Mouse (Mus musculus): ENCODE measurements around the gene Atf2. TPM values are rescaled to one million over a fixed set of nuclear protein-coding genes. Genes with fewer than 3 reads are reported as not detected.

Gene Atf2
- polyA plus RNA-seq (2015; fragmentation: Nextera tagmentation; extraction: Ambion mirVana), result 124 and 130 TPM in 2 replicates

GRCm38 (mm10) chr2:73892464-73893296 is at the start of gene Atf2:
TSS of gene Atf2 (minus strand) at chr2:73892639.
- Histone ChIP-seq H3K4me1 (ENCODE audit: control insufficient read depth, insufficient read depth, low read length) (peaks cover 14% of the 10 kb centered on the region), H3K9ac (ENCODE audit: low read depth, low read length) (peak within 1 kb of the TSS; percentile 99), H3K36me3 (ENCODE audit: control insufficient read depth, insufficient read depth, low read length) (no peaks in the 10 kb centered on the region), H3K4me3 (ENCODE audit: low read depth, low read length) (peak within 1 kb of the TSS; percentile 98), H3K9me3 (replicated peaks; ENCODE audit: control insufficient read depth, low read length, poor library complexity, severe bottlenecking) (0 out of 2 replicates have a peak, but pooled peaks cover 2% of the 10 kb centered on the region), H3K27me3 (ENCODE audit: control insufficient read depth, insufficient read depth, low read depth, low read length) (no peaks in the 10 kb centered on the region), H3K27ac (ENCODE audit: low read length) (peak within 1 kb of the TSS; percentile 95), H3K4me2 (ENCODE audit: low read length) (peak within 1 kb of the TSS; percentile 73)
- ATAC-seq, result peak; percentile 96
- under 1% methylated on average over 57 of the region's 63 CpGs for WGBS

GRCm38 (mm10) chr2:73941281-73941680 is 48.8 kb upstream of the Atf2 start:
- Histone ChIP-seq H3K27ac (ENCODE audit: low read length) (no peak overlapping the region), H3K9ac (ENCODE audit: low read depth, low read length) (no peak overlapping the region), H3K4me2 (ENCODE audit: low read length) (no peak overlapping the region), H3K27me3 (ENCODE audit: control insufficient read depth, insufficient read depth, low read depth, low read length) (no peaks in the 10 kb centered on the region), H3K4me3 (ENCODE audit: low read depth, low read length) (no peak overlapping the region), H3K36me3 (ENCODE audit: control insufficient read depth, insufficient read depth, low read length) (no peaks in the 10 kb centered on the region), H3K9me3 (replicated peaks; ENCODE audit: control insufficient read depth, low read length, poor library complexity, severe bottlenecking) (no peaks in the 10 kb centered on the region), H3K4me1 (ENCODE audit: control insufficient read depth, insufficient read depth, low read length) (no peaks in the 10 kb centered on the region)
- no peak for ATAC-seq
- 42% methylated on average over 1 of the region's 1 CpGs for WGBS

GRCm38 (mm10) chr2:73940471-73940870 is 48.0 kb upstream of the Atf2 start:
- no peak for ATAC-seq
- 82% methylated on average over 7 of the region's 7 CpGs for WGBS
- Histone ChIP-seq H3K27me3 (ENCODE audit: control insufficient read depth, insufficient read depth, low read depth, low read length) (no peaks in the 10 kb centered on the region), H3K4me2 (ENCODE audit: low read length) (no peak overlapping the region), H3K36me3 (ENCODE audit: control insufficient read depth, insufficient read depth, low read length) (no peaks in the 10 kb centered on the region), H3K4me1 (ENCODE audit: control insufficient read depth, insufficient read depth, low read length) (no peaks in the 10 kb centered on the region), H3K4me3 (ENCODE audit: low read depth, low read length) (no peak overlapping the region), H3K9ac (ENCODE audit: low read depth, low read length) (no peak overlapping the region), H3K9me3 (replicated peaks; ENCODE audit: control insufficient read depth, low read length, poor library complexity, severe bottlenecking) (no peaks in the 10 kb centered on the region), H3K27ac (ENCODE audit: low read length) (no peak overlapping the region)

- Histone ChIP-seq H3K4me3 (ENCODE audit: low read depth, low read length) (no peak overlapping the region), H3K36me3 (ENCODE audit: control insufficient read depth, insufficient read depth, low read length) (no peaks in the 10 kb centered on the region), H3K27ac (ENCODE audit: low read length) (no peak overlapping the region), H3K27me3 (ENCODE audit: control insufficient read depth, insufficient read depth, low read depth, low read length) (no peaks in the 10 kb centered on the region), H3K9ac (ENCODE audit: low read depth, low read length) (no peak overlapping the region), H3K4me2 (ENCODE audit: low read length) (no peak overlapping the region), H3K9me3 (replicated peaks; ENCODE audit: control insufficient read depth, low read length, poor library complexity, severe bottlenecking) (no peaks in the 10 kb centered on the region), H3K4me1 (ENCODE audit: control insufficient read depth, insufficient read depth, low read length) (no peaks in the 10 kb centered on the region)
- no peak for ATAC-seq
- WGBS, result 83% methylated on average over 2 of the region's 2 CpGs
Observed at GRCm38 (mm10) chr2:73938896-73939295, 46.5 kb upstream of the Atf2 start.

GRCm38 (mm10) chr2:73932676-73933313 is 40.4 kb upstream of the Atf2 start:
- H3K4me1 ChIP-seq (ENCODE audit: control insufficient read depth, insufficient read depth, low read length), result no peaks in the 10 kb centered on the region
- WGBS, result 65% methylated on average over 8 of the region's 8 CpGs

GRCm38 (mm10) chr2:73927711-73928110 is 35.3 kb upstream of the Atf2 start:
- no peak overlapping the region for H3K4me3 ChIP-seq (ENCODE audit: low read depth, low read length)
- no peaks in the 10 kb centered on the region for H3K9me3 ChIP-seq (replicated peaks; ENCODE audit: control insufficient read depth, low read length, poor library complexity, severe bottlenecking)
- H3K9ac ChIP-seq (ENCODE audit: low read depth, low read length), result no peak overlapping the region
- no peaks in the 10 kb centered on the region; the same call in 1 of the 2 replicates for H3K4me1 ChIP-seq (ENCODE audit: control insufficient read depth, insufficient read depth, low read length)
- no peak overlapping the region for H3K4me2 ChIP-seq (ENCODE audit: low read length)
- H3K36me3 ChIP-seq (ENCODE audit: control insufficient read depth, insufficient read depth, low read length), result no peaks in the 10 kb centered on the region
- no peaks in the 10 kb centered on the region for H3K27me3 ChIP-seq (ENCODE audit: control insufficient read depth, insufficient read depth, low read depth, low read length)
- no peak overlapping the region for H3K27ac ChIP-seq (ENCODE audit: low read length)
- no peak for ATAC-seq

More at GRCm38 (mm10) chr2:73932676-73933313, 40.4 kb upstream of the Atf2 start:
- H3K9me3 ChIP-seq (replicated peaks; ENCODE audit: control insufficient read depth, low read length, poor library complexity, severe bottlenecking), result no peaks in the 10 kb centered on the region
- H3K27ac ChIP-seq (ENCODE audit: low read length), result no peak overlapping the region
- no peak for ATAC-seq
- no peak overlapping the region for H3K4me3 ChIP-seq (ENCODE audit: low read depth, low read length)
- H3K27me3 ChIP-seq (ENCODE audit: control insufficient read depth, insufficient read depth, low read depth, low read length), result no peaks in the 10 kb centered on the region
- no peaks in the 10 kb centered on the region for H3K36me3 ChIP-seq (ENCODE audit: control insufficient read depth, insufficient read depth, low read length)
- no peak overlapping the region for H3K4me2 ChIP-seq (ENCODE audit: low read length)
- H3K9ac ChIP-seq (ENCODE audit: low read depth, low read length), result no peak overlapping the region

- H3K9me3 ChIP-seq (replicated peaks; ENCODE audit: control insufficient read depth, low read length, poor library complexity, severe bottlenecking), result no peaks in the 10 kb centered on the region
- H3K36me3 ChIP-seq (ENCODE audit: control insufficient read depth, insufficient read depth, low read length), result no peaks in the 10 kb centered on the region
- no peak overlapping the region for H3K4me3 ChIP-seq (ENCODE audit: low read depth, low read length)
- H3K27ac ChIP-seq (ENCODE audit: low read length), result no peak overlapping the region
- WGBS, result 72% methylated on average over 3 of the region's 3 CpGs
- H3K9ac ChIP-seq (ENCODE audit: low read depth, low read length), result no peak overlapping the region
- no peaks in the 10 kb centered on the region; the same call in 1 of the 2 replicates for H3K4me1 ChIP-seq (ENCODE audit: control insufficient read depth, insufficient read depth, low read length)
- H3K27me3 ChIP-seq (ENCODE audit: control insufficient read depth, insufficient read depth, low read depth, low read length), result no peaks in the 10 kb centered on the region
- no peak overlapping the region for H3K4me2 ChIP-seq (ENCODE audit: low read length)
- no peak for ATAC-seq
Observed at GRCm38 (mm10) chr2:73925539-73925938, 33.1 kb upstream of the Atf2 start.

- Histone ChIP-seq H3K4me2 (ENCODE audit: low read length) (no peak overlapping the region), H3K27ac (ENCODE audit: low read length) (no peak overlapping the region), H3K36me3 (ENCODE audit: control insufficient read depth, insufficient read depth, low read length) (no peaks in the 10 kb centered on the region), H3K9ac (ENCODE audit: low read depth, low read length) (no peak overlapping the region), H3K9me3 (replicated peaks; ENCODE audit: control insufficient read depth, low read length, poor library complexity, severe bottlenecking) (no peaks in the 10 kb centered on the region), H3K4me1 (ENCODE audit: control insufficient read depth, insufficient read depth, low read length) (no peaks in the 10 kb centered on the region; the same call in 1 of the 2 replicates), H3K27me3 (ENCODE audit: control insufficient read depth, insufficient read depth, low read depth, low read length) (no peaks in the 10 kb centered on the region), H3K4me3 (ENCODE audit: low read depth, low read length) (no peak overlapping the region)
- 17% methylated on average over 5 of the region's 5 CpGs for WGBS
- ATAC-seq, result peak; percentile 77
Observed at GRCm38 (mm10) chr2:73925089-73925488, 32.6 kb upstream of the Atf2 start.

GRCm38 (mm10) chr2:73919642-73920041 is 27.2 kb upstream of the Atf2 start:
- ATAC-seq, result no peak

More at GRCm38 (mm10) chr2:73919642-73920041, 27.2 kb upstream of the Atf2 start:
- no peaks in the 10 kb centered on the region for H3K4me1 ChIP-seq (ENCODE audit: control insufficient read depth, insufficient read depth, low read length)
- H3K4me3 ChIP-seq (ENCODE audit: low read depth, low read length), result no peak overlapping the region
- H3K27ac ChIP-seq (ENCODE audit: low read length), result no peak overlapping the region
- WGBS, result 77% methylated on average over 7 of the region's 7 CpGs
- H3K27me3 ChIP-seq (ENCODE audit: control insufficient read depth, insufficient read depth, low read depth, low read length), result no peaks in the 10 kb centered on the region
- no peak overlapping the region for H3K4me2 ChIP-seq (ENCODE audit: low read length)
- no peak overlapping the region for H3K9ac ChIP-seq (ENCODE audit: low read depth, low read length)
- H3K9me3 ChIP-seq (replicated peaks; ENCODE audit: control insufficient read depth, low read length, poor library complexity, severe bottlenecking), result no peaks in the 10 kb centered on the region
- H3K36me3 ChIP-seq (ENCODE audit: control insufficient read depth, insufficient read depth, low read length), result no peaks in the 10 kb centered on the region
